Mouse (Mus musculus): ENCODE measurements around the gene Pfpl. TPM values are rescaled to one million over a fixed set of nuclear protein-coding genes. Genes with fewer than 3 reads are reported as not detected.

Pfpl gene
- polyA plus RNA-seq, 1 experiment from 2014 or later = not detected

GRCm38 (mm10) chr19:12440103-12440725, 12.5 kb downstream of the Pfpl start:
- H3K9ac ChIP-seq = no peak overlapping the region
- no peak overlapping the region for H3K27ac ChIP-seq (replicated peaks)
- 65% methylated on average over 5 of the region's 5 CpGs for WGBS
- no peak overlapping the region for H3K4me2 ChIP-seq
- H3K9me3 ChIP-seq = no peaks in the 10 kb centered on the region
- H3K36me3 ChIP-seq = no peaks in the 10 kb centered on the region
- no peak for ATAC-seq (ENCODE audit: extremely low read depth, insufficient number of reproducible peaks, low FRiP score, low TSS enrichment)
- H3K27me3 ChIP-seq (replicated peaks) = no peaks in the 10 kb centered on the region
- H3K4me3 ChIP-seq = no peak overlapping the region
- no peaks in the 10 kb centered on the region for H3K4me1 ChIP-seq

GRCm38 (mm10) chr19:12442560-12442959, 14.9 kb downstream of the Pfpl start:
- H3K4me3 ChIP-seq = no peak overlapping the region
- ATAC-seq (ENCODE audit: extremely low read depth, insufficient number of reproducible peaks, low FRiP score, low TSS enrichment) = no peak
- H3K27me3 ChIP-seq (replicated peaks) = no peaks in the 10 kb centered on the region
- H3K9me3 ChIP-seq = no peaks in the 10 kb centered on the region
- no peaks in the 10 kb centered on the region for H3K36me3 ChIP-seq
- H3K4me2 ChIP-seq = 0 out of 2 replicates have a peak overlapping the region, but pooled peaks have one; percentile 29
- 62% methylated on average over 4 of the region's 4 CpGs for WGBS
- no peak overlapping the region for H3K27ac ChIP-seq (replicated peaks)
- H3K4me1 ChIP-seq = no peaks in the 10 kb centered on the region
- no peak overlapping the region for H3K9ac ChIP-seq

GRCm38 (mm10) chr19:12445014-12445413, 17.3 kb downstream of the Pfpl start:
- 66% methylated on average over 3 of the region's 3 CpGs for WGBS

GRCm38 (mm10) chr19:12457401-12458066, 29.8 kb downstream of the Pfpl start:
- Histone ChIP-seq H3K4me3 (no peak overlapping the region), H3K36me3 (no peaks in the 10 kb centered on the region), H3K4me1 (no peaks in the 10 kb centered on the region), H3K4me2 (no peak overlapping the region), H3K9ac (no peak overlapping the region), H3K27me3 (replicated peaks) (no peaks in the 10 kb centered on the region), H3K9me3 (no peaks in the 10 kb centered on the region), H3K27ac (replicated peaks) (no peak overlapping the region)
- 78% methylated on average over 12 of the region's 12 CpGs for WGBS
- no peak for ATAC-seq (ENCODE audit: extremely low read depth, insufficient number of reproducible peaks, low FRiP score, low TSS enrichment)

More at GRCm38 (mm10) chr19:12445014-12445413, 17.3 kb downstream of the Pfpl start:
- H3K4me2 ChIP-seq = no peak overlapping the region
- ATAC-seq (ENCODE audit: extremely low read depth, insufficient number of reproducible peaks, low FRiP score, low TSS enrichment) = no peak
- no peak overlapping the region for H3K9ac ChIP-seq
- H3K4me1 ChIP-seq = no peaks in the 10 kb centered on the region
- no peak overlapping the region for H3K27ac ChIP-seq (replicated peaks)
- H3K36me3 ChIP-seq = no peaks in the 10 kb centered on the region
- no peaks in the 10 kb centered on the region for H3K27me3 ChIP-seq (replicated peaks)
- H3K4me3 ChIP-seq = no peak overlapping the region
- H3K9me3 ChIP-seq = no peaks in the 10 kb centered on the region

- peaks cover 17% of the 10 kb centered on the region for H3K4me1 ChIP-seq
- ATAC-seq (ENCODE audit: extremely low read depth, insufficient number of reproducible peaks, low FRiP score, low TSS enrichment) = no peak
- WGBS = 78% methylated on average over 4 of the region's 4 CpGs
- no peak overlapping the region for H3K9ac ChIP-seq
- H3K4me2 ChIP-seq = no peak overlapping the region
- H3K27ac ChIP-seq (replicated peaks) = no peak overlapping the region
- H3K4me3 ChIP-seq = no peak overlapping the region
- no peaks in the 10 kb centered on the region for H3K36me3 ChIP-seq
- no peaks in the 10 kb centered on the region for H3K27me3 ChIP-seq (replicated peaks)
- H3K9me3 ChIP-seq = no peaks in the 10 kb centered on the region
These were observed 31.8 kb downstream of the Pfpl start for GRCm38 (mm10) chr19:12459516-12459915.

GRCm38 (mm10) chr19:12460282-12461249, 32.9 kb downstream of the Pfpl start, which contains the start of gene Mpeg1:
Gene Mpeg1, plus strand, starts transcription at chr19:12460779.
- Histone ChIP-seq H3K27ac (replicated peaks) (no peak within 1 kb of the TSS), H3K36me3 (no peaks in the 10 kb centered on the region), H3K9ac (no peak within 1 kb of the TSS), H3K9me3 (no peaks in the 10 kb centered on the region), H3K4me1 (peaks cover 17% of the 10 kb centered on the region), H3K4me3 (no peak within 1 kb of the TSS), H3K27me3 (replicated peaks) (no peaks in the 10 kb centered on the region), H3K4me2 (no peak within 1 kb of the TSS)
- 73% methylated on average over 11 of the region's 11 CpGs for WGBS
- ATAC-seq (ENCODE audit: extremely low read depth, insufficient number of reproducible peaks, low FRiP score, low TSS enrichment) = no peak

- Histone ChIP-seq H3K4me1 (peaks cover 19% of the 10 kb centered on the region), H3K36me3 (no peaks in the 10 kb centered on the region), H3K27me3 (replicated peaks) (no peaks in the 10 kb centered on the region), H3K9me3 (no peaks in the 10 kb centered on the region), H3K4me2 (no peak overlapping the region), H3K9ac (no peak overlapping the region), H3K4me3 (no peak overlapping the region), H3K27ac (replicated peaks) (no peak overlapping the region)
- WGBS = 62% methylated on average over 7 of the region's 7 CpGs
- ATAC-seq (ENCODE audit: extremely low read depth, insufficient number of reproducible peaks, low FRiP score, low TSS enrichment) = no peak
These were observed 35.4 kb downstream of the Pfpl start for GRCm38 (mm10) chr19:12462851-12463721.

GRCm38 (mm10) chr19:12463722-12464035, 36.0 kb downstream of the Pfpl start:
- Histone ChIP-seq H3K4me1 (peaks cover 19% of the 10 kb centered on the region), H3K9ac (no peak overlapping the region), H3K4me3 (no peak overlapping the region), H3K4me2 (no peak overlapping the region), H3K36me3 (no peaks in the 10 kb centered on the region), H3K27ac (replicated peaks) (no peak overlapping the region), H3K27me3 (replicated peaks) (no peaks in the 10 kb centered on the region), H3K9me3 (no peaks in the 10 kb centered on the region)
- ATAC-seq (ENCODE audit: extremely low read depth, insufficient number of reproducible peaks, low FRiP score, low TSS enrichment) = no peak
- 10% methylated on average over 1 of the region's 1 CpGs for WGBS

GRCm38 (mm10) chr19:12464127-12464526, 36.4 kb downstream of the Pfpl start:
- H3K4me1 ChIP-seq = peaks cover 19% of the 10 kb centered on the region
- 0 out of 2 replicates have a peak overlapping the region, but pooled peaks have one; percentile 15 for H3K27ac ChIP-seq (replicated peaks)
- peak overlapping the region; percentile 33; the same call in 1 of the 2 replicates for H3K9ac ChIP-seq
- ATAC-seq (ENCODE audit: extremely low read depth, insufficient number of reproducible peaks, low FRiP score, low TSS enrichment) = no peak
- 65% methylated on average over 5 of the region's 5 CpGs for WGBS
- H3K27me3 ChIP-seq (replicated peaks) = no peaks in the 10 kb centered on the region
- H3K4me3 ChIP-seq = no peak overlapping the region
- no peak overlapping the region for H3K4me2 ChIP-seq
- no peaks in the 10 kb centered on the region for H3K36me3 ChIP-seq
- H3K9me3 ChIP-seq = no peaks in the 10 kb centered on the region

- no peak overlapping the region for H3K27ac ChIP-seq (replicated peaks)
- H3K4me3 ChIP-seq = no peak overlapping the region
- H3K27me3 ChIP-seq (replicated peaks) = no peaks in the 10 kb centered on the region
- no peak overlapping the region for H3K9ac ChIP-seq
- no peaks in the 10 kb centered on the region for H3K36me3 ChIP-seq
- no peak for ATAC-seq (ENCODE audit: extremely low read depth, insufficient number of reproducible peaks, low FRiP score, low TSS enrichment)
- H3K4me2 ChIP-seq = no peak overlapping the region
- H3K9me3 ChIP-seq = no peaks in the 10 kb centered on the region
- WGBS = 63% methylated on average over 4 of the region's 4 CpGs
- peaks cover 19% of the 10 kb centered on the region for H3K4me1 ChIP-seq
These were observed 37.0 kb downstream of the Pfpl start for GRCm38 (mm10) chr19:12464674-12465073.

Data from heart, embryonic 13.5 days (tissue).